In genomic region chr7:126248088-126248487, GRCm38 (mm10) we compare ENCODE assay signal across 7 mouse cellular contexts. TPM values are rescaled to one million over a fixed set of nuclear protein-coding genes. Genes with fewer than 3 reads are reported as not detected.
DNase-seq lines count a peak whose midpoint lies in the region; ATAC-seq and TF ChIP-seq lines count a peak whose summit lies in the region.

No protein-coding gene starts in this region.

- intact Hi-C loops in heart, adult 2 months (cut with DNase I): no loop called here

- peak overlapping the region; percentile 25; the same call in 1 of the 2 replicates for H3K4me2 ChIP-seq in limb, embryonic 11.5 days (ENCODE audit: low read depth, severe bottlenecking)

- peak overlapping the region; percentile 96 for H3K27ac ChIP-seq in cerebellum, adult 2 months (ENCODE audit: insufficient read depth, low read length)
- peak overlapping the region; percentile 93 for H3K27ac ChIP-seq in heart, adult 2 months
- H3K27ac ChIP-seq in limb, embryonic 11.5 days (replicated peaks; ENCODE audit: low read depth, low read length): no peak overlapping the region

- ATAC-seq in limb, embryonic 11.5 days (ENCODE audit: insufficient number of reproducible peaks, low FRiP score, low TSS enrichment, low read depth): peak; percentile 59; the same call in 1 of the 2 replicates

- H3K36me3 ChIP-seq in heart, adult 2 months (ENCODE audit: control insufficient read depth, insufficient read depth, low read length): no peaks in the 10 kb centered on the region
- no peaks in the 10 kb centered on the region for H3K36me3 ChIP-seq in limb, embryonic 11.5 days (ENCODE audit: control insufficient read depth, insufficient read depth, low read length)

- no peaks in the 10 kb centered on the region for H3K9me3 ChIP-seq in limb, embryonic 11.5 days (ENCODE audit: control insufficient read depth, low read length)

- peak overlapping the region; percentile 73 for H3K9ac ChIP-seq in heart, adult 2 months (ENCODE audit: low read depth, low read length)
- H3K9ac ChIP-seq in limb, embryonic 11.5 days (ENCODE audit: low read length): no peak overlapping the region

- TF ChIP-seq CTCF in cerebellum, adult 2 months (IDR thresholded peaks at IDR 0.05; ENCODE audit: borderline replicate concordance, insufficient read depth, low read depth, low read length): no peak
- no peak for TF ChIP-seq CTCF in heart, adult 2 months (IDR thresholded peaks at IDR 0.05)

- H3K4me3 ChIP-seq in cerebellum, adult 2 months (replicated peaks; ENCODE audit: insufficient read depth, low read depth, low read length): peak overlapping the region; percentile 68
- peak overlapping the region; percentile 48 for H3K4me3 ChIP-seq in heart, adult 2 months
- no peak overlapping the region for H3K4me3 ChIP-seq in limb, embryonic 11.5 days (ENCODE audit: low read depth, low read length)

- no peaks in the 10 kb centered on the region for H3K79me2 ChIP-seq in heart, adult 2 months (replicated peaks; ENCODE audit: control insufficient read depth, insufficient read depth, low read length)

- H3K27me3 ChIP-seq in cerebellum, adult 2 months (ENCODE audit: control insufficient read depth, insufficient read depth, low read length): no peaks in the 10 kb centered on the region
- H3K27me3 ChIP-seq in heart, adult 2 months (ENCODE audit: control insufficient read depth, insufficient read depth, low read length): no peaks in the 10 kb centered on the region
- no peaks in the 10 kb centered on the region for H3K27me3 ChIP-seq in limb, embryonic 11.5 days (ENCODE audit: control insufficient read depth, insufficient read depth, low read length)

- peak; percentile 55; the same call in 1 of the 2 replicates for TF ChIP-seq EP300 in heart, adult 2 months (IDR thresholded peaks at IDR 0.05; ENCODE audit: insufficient read depth, low read depth, low read length)

- TF ChIP-seq POLR2A in cerebellum, adult 2 months (IDR thresholded peaks at IDR 0.05; ENCODE audit: borderline replicate concordance, insufficient read depth, low read length): peak; percentile 91; the same call in 1 of the 2 replicates
- TF ChIP-seq POLR2A in heart, adult 2 months (IDR thresholded peaks at IDR 0.05; ENCODE audit: insufficient read depth, low read depth, low read length): peak; percentile 91

- WGBS in cerebellum, adult 2 months: 4% methylated on average over 6 of the region's 6 CpGs
- 7% methylated on average over 6 of the region's 6 CpGs for WGBS in heart, adult 2 months
- WGBS in limb, embryonic 11.5 days: 5% methylated on average over 6 of the region's 6 CpGs

- peaks cover 14% of the 10 kb centered on the region for H3K4me1 ChIP-seq in cerebellum, adult 2 months (ENCODE audit: control insufficient read depth, insufficient read depth, low read length)
- 0 out of 2 replicates have a peak, but pooled peaks cover 1% of the 10 kb centered on the region for H3K4me1 ChIP-seq in heart, adult 2 months (ENCODE audit: control insufficient read depth, insufficient read depth, low read length)
- peaks cover 13% of the 10 kb centered on the region for H3K4me1 ChIP-seq in limb, embryonic 11.5 days (ENCODE audit: control insufficient read depth, insufficient read depth, low read length)

- peak; percentile 81 to 82 for DNase-seq in cerebellum, adult 2 months
- peak; percentile 59 to 71 for DNase-seq in cerebellum, postnatal 14 days
- peak; percentile 58 to 61 for DNase-seq in heart, adult 2 months
- peak; percentile 48 for DNase-seq in limb, embryonic 11.5 days (ENCODE audit: low spot score)
- DNase-seq in left cerebral cortex, adult 18-20 months (ENCODE audit: low spot score in 2 of 2): no peak
- no peak for DNase-seq in Muller cell, postnatal 12 days (ENCODE audit: inconsistent ontology term)
- no peak for DNase-seq in frontal cortex, postnatal 10 days (ENCODE audit: low spot score in 2 of 2)

RNA-seq across cellular contexts. Expression of gene Sbk1, which starts 24.3 kb away (rescaled TPM):
- 227 and 282 TPM in 2 replicates for polyA plus RNA-seq in cerebellum, adult 2 months (2012; rRNA removed)
- 10 to 100 TPM; 61.9 to 87.4 TPM for total RNA-seq in heart, adult 2 months (2021)
- 44.5 and 55.4 TPM in 2 replicates for polyA plus RNA-seq in heart, adult 2 months (2012; rRNA removed)
- polyA plus RNA-seq in limb, embryonic 11.5 days (2014; fragmentation: Nextera tagmentation; extraction: Ambion mirVana): 111 and 117 TPM in 2 replicates
- total RNA-seq in left cerebral cortex, adult 18-20 months (2021): 10 to 100 TPM; 77.0 to 77.5 TPM

RNA-seq across cellular contexts. Expression of gene Xpo6, which starts 47.8 kb away (rescaled TPM):
- 154 and 162 TPM in 2 replicates for polyA plus RNA-seq in cerebellum, adult 2 months (2012; rRNA removed)
- total RNA-seq in heart, adult 2 months (2021): 10 to 100 TPM; 16.5 to 16.8 TPM
- polyA plus RNA-seq in heart, adult 2 months (2012; rRNA removed): 133 and 148 TPM in 2 replicates
- 70.0 and 76.6 TPM in 2 replicates for polyA plus RNA-seq in limb, embryonic 11.5 days (2014; fragmentation: Nextera tagmentation; extraction: Ambion mirVana)
- total RNA-seq in left cerebral cortex, adult 18-20 months (2021): 10 to 100 TPM; 94.3 to 95.0 TPM

Comparison
In these comparisons a context has a peak if more than half of its experiments do, and no peak if none do; other contexts are left out.
1. DNase-seq: peak in cerebellum, adult 2 months (2 of 2), cerebellum, postnatal 14 days (2 of 2), heart, adult 2 months (2 of 2) and limb, embryonic 11.5 days (single experiment); none in left cerebral cortex, adult 18-20 months (0 of 2), Muller cell, postnatal 12 days (single experiment) and frontal cortex, postnatal 10 days (0 of 2).